Mouse (Mus musculus): ENCODE measurements around the gene Ubac1. TPM values are rescaled to one million over a fixed set of nuclear protein-coding genes. Genes with fewer than 3 reads are reported as not detected.

Gene Ubac1
- polyA plus RNA-seq, 1 experiment from 2014 or later, result 82.2 TPM

Other genes starting within 250 kb of the Ubac1 start
- gene Lcn11, start 244.7 kb downstream of the Ubac1 start, polyA plus RNA-seq (2015; fragmentation: Nextera tagmentation; extraction: Ambion mirVana), result not detected in 2 replicates
- not detected in 2 replicates for gene Gm13539, start 239.5 kb downstream of the Ubac1 start, polyA plus RNA-seq (2015; fragmentation: Nextera tagmentation; extraction: Ambion mirVana)
- not detected in 2 replicates for gene Glt6d1, start 205.9 kb downstream of the Ubac1 start, polyA plus RNA-seq (2015; fragmentation: Nextera tagmentation; extraction: Ambion mirVana)
- not detected in 2 replicates for gene Lcn9, start 198.6 kb downstream of the Ubac1 start, polyA plus RNA-seq (2015; fragmentation: Nextera tagmentation; extraction: Ambion mirVana)
- not detected in 2 replicates for gene Sohlh1, start 174.5 kb downstream of the Ubac1 start, polyA plus RNA-seq (2015; fragmentation: Nextera tagmentation; extraction: Ambion mirVana)
- gene Kcnt1, start 158.0 kb downstream of the Ubac1 start, polyA plus RNA-seq (2015; fragmentation: Nextera tagmentation; extraction: Ambion mirVana), result 0.53 and 0.67 TPM in 2 replicates
- 11.3 and 15.6 TPM in 2 replicates for gene Camsap1, start 38.5 kb downstream of the Ubac1 start, polyA plus RNA-seq (2015; fragmentation: Nextera tagmentation; extraction: Ambion mirVana)
- 14.4 and 16.9 TPM in 2 replicates for gene Nacc2, start 101.5 kb upstream of the Ubac1 start, polyA plus RNA-seq (2015; fragmentation: Nextera tagmentation; extraction: Ambion mirVana)
- not detected in 2 replicates for gene Lhx3, start 186.5 kb upstream of the Ubac1 start, polyA plus RNA-seq (2015; fragmentation: Nextera tagmentation; extraction: Ambion mirVana)
- gene Qsox2, start 215.8 kb upstream of the Ubac1 start, polyA plus RNA-seq (2015; fragmentation: Nextera tagmentation; extraction: Ambion mirVana), result 23.2 and 26.9 TPM in 2 replicates

All from intestine, embryonic 15.5 days (tissue).